Mouse (Mus musculus) intestine, embryonic 16.5 days (tissue): ENCODE measurements around the gene Tbc1d5. TPM values are rescaled to one million over a fixed set of nuclear protein-coding genes. Genes with fewer than 3 reads are reported as not detected.
A peak's percentile ranks its signal among the peaks of the same experiment; 100 is the strongest.

Source experiments
- ATAC-seq: fragments of 200-750 bp; cut with Nextera tagmentation; 2 replicates; pipeline ENCODE4 v1.8.0; 2017; ENCODE audit warnings: moderate TSS enrichment, moderate library complexity
- H3K27ac ChIP-seq: fragments of 300-500 bp; sonication (generic); 2 replicates; pipeline ENCODE4 v1.5.1; 2014; ENCODE audit warnings: mild to moderate bottlenecking, low read length
- H3K27me3 ChIP-seq: fragments of 300-500 bp; sonication (generic); replicated peaks from 2 replicates; pipeline ENCODE4 v1.6.1; 2014; ENCODE audit warnings: low read length, control low read depth, mixed read lengths; ENCODE audit not compliant: control insufficient read depth, insufficient read depth
- H3K36me3 ChIP-seq: fragments of 300-500 bp; sonication (generic); 2 replicates; pipeline ENCODE4 v1.6.1; 2014; ENCODE audit warnings: low read length, control low read depth; ENCODE audit not compliant: control insufficient read depth, insufficient read depth
- H3K4me1 ChIP-seq: fragments of 300-500 bp; sonication (generic); 2 replicates; pipeline ENCODE4 v1.6.1; 2014; ENCODE audit warnings: low read length, control low read depth, mixed read lengths; ENCODE audit not compliant: control insufficient read depth, insufficient read depth
- H3K4me2 ChIP-seq: fragments of 300-500 bp; sonication (generic); 2 replicates; pipeline ENCODE4 v1.6.1; 2014; ENCODE audit warnings: low read depth, low read length, control low read depth
- H3K4me3 ChIP-seq: fragments of 300-500 bp; sonication (generic); 2 replicates; pipeline ENCODE4 v1.5.1; 2014; ENCODE audit warnings: mild to moderate bottlenecking, low read length
- H3K9ac ChIP-seq: fragments of 300-500 bp; sonication (generic); 2 replicates; pipeline ENCODE4 v1.6.1; 2014; ENCODE audit warnings: low read depth, low read length
- H3K9me3 ChIP-seq: fragments of 300-500 bp; sonication (generic); 2 replicates; pipeline ENCODE4 v1.6.1; 2016; ENCODE audit warnings: low read length, control low read depth; ENCODE audit not compliant: control insufficient read depth
- WGBS: fragments of 180-500 bp; shearing (Covaris S2); extraction: QIAGEN DNeasy Blood & Tissue Kit; methylation state at CpG from one replicate; pipeline ENCODE4 v1.1.7; 2014; 5-methylcytosine and 5-hydroxymethylcytosine counted together
- polyA plus RNA-seq: library from polyadenylated mRNA; unstranded; fragments of >200 nt; fragmentation: Nextera tagmentation; extraction: Ambion mirVana; gene quantifications from 2 replicates; pipeline ENCODE4 v1.2.1, GENCODE M21; 2015

Tbc1d5 gene
- polyA plus RNA-seq, 1 experiment from 2014 or later: 10.2 TPM

DNA sequence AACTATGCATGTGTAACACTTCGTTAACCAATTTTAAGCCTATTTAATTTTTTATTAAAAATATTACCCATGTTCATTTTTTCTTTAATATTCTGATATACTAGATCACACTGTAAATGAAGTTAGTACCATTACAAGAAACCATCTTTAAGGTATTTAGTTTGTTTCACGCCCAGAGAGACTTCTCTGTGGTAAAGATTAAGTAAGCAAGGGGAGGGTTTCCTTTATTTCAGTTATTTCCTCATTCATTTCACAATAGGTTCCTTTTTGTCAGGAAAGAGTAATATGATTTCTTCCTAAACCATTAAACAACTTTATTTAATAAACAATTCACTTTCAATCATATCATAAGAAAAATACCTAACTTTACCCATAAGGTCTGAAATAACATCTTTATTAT, 256.8 kb downstream of the Tbc1d5 start:
- no peaks in the 10 kb centered on the region for H3K9me3 ChIP-seq
- no peak overlapping the region for H3K4me3 ChIP-seq
- no peaks in the 10 kb centered on the region for H3K4me1 ChIP-seq
- ATAC-seq: no peak
- H3K36me3 ChIP-seq: no peaks in the 10 kb centered on the region
- 92% methylated on average over 2 of the region's 2 CpGs for WGBS
- H3K9ac ChIP-seq: no peak overlapping the region
- no peak overlapping the region for H3K27ac ChIP-seq
- no peaks in the 10 kb centered on the region for H3K27me3 ChIP-seq
- H3K4me2 ChIP-seq: no peak overlapping the region

- H3K27ac ChIP-seq: no peak overlapping the region
- H3K36me3 ChIP-seq: no peaks in the 10 kb centered on the region
- no peak overlapping the region for H3K4me3 ChIP-seq
- no peaks in the 10 kb centered on the region for H3K27me3 ChIP-seq
- ATAC-seq: peak; percentile 81
- WGBS: 82% methylated on average over 2 of the region's 2 CpGs
- H3K4me2 ChIP-seq: no peak overlapping the region
- no peak overlapping the region for H3K9ac ChIP-seq
- no peaks in the 10 kb centered on the region for H3K9me3 ChIP-seq
- H3K4me1 ChIP-seq: no peaks in the 10 kb centered on the region
These were observed 263.9 kb downstream of the Tbc1d5 start for GRCm38 (mm10) chr17:50915216-50915615.

- Histone ChIP-seq H3K9me3 (no peaks in the 10 kb centered on the region), H3K4me3 (no peak overlapping the region), H3K27ac (no peak overlapping the region), H3K4me2 (no peak overlapping the region), H3K4me1 (no peaks in the 10 kb centered on the region), H3K9ac (no peak overlapping the region), H3K36me3 (no peaks in the 10 kb centered on the region), H3K27me3 (no peaks in the 10 kb centered on the region)
- WGBS: 65% methylated on average over 6 of the region's 6 CpGs
- no peak for ATAC-seq
These were observed 270.4 kb downstream of the Tbc1d5 start for GRCm38 (mm10) chr17:50908568-50909335.

DNA sequence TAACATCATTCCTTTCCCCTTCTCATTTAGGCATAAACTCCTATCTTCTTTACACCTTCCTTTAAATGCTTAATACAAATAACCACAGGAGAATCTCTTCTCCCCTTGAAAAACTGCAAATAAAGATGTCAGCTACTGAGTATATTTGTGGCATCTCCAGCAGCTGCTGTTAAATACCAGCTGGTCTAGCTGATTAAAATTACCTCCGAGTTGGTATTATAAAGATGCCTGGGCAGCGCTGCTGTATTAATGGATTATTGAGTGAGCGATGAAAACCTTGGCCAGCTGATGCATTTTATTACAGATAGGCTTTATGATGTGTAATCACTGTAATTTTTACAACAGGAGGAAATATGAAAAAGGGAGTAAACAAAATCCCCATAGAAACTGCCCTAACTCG, 271.0 kb downstream of the Tbc1d5 start:
- no peak for ATAC-seq
- H3K27me3 ChIP-seq: no peaks in the 10 kb centered on the region
- 64% methylated on average over 4 of the region's 4 CpGs for WGBS

DNA sequence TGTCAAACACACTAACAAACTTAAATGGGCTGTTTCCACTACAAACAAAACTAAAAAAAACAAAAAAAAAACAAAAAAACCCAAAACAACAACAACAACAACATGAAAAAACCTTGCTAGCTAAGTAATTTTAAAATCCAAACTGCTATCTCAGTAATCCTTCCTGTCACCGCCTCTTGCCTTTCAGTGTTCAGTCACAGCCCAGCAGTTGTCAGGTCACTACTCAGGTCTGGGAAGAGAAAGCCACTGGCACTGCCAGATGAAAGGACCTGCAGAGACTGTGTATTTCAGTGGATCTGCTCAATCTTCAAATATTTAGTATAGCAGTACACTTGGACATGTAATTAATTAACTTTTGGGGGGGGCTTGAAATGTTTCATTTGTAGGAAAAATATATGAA, 272.5 kb downstream of the Tbc1d5 start:
- no peak overlapping the region for H3K9ac ChIP-seq
- no peaks in the 10 kb centered on the region for H3K9me3 ChIP-seq
- H3K4me2 ChIP-seq: no peak overlapping the region
- 66% methylated on average over 1 of the region's 1 CpGs for WGBS
- no peak for ATAC-seq
- H3K27ac ChIP-seq: no peak overlapping the region
- H3K4me3 ChIP-seq: no peak overlapping the region
- no peaks in the 10 kb centered on the region for H3K27me3 ChIP-seq
- H3K4me1 ChIP-seq: no peaks in the 10 kb centered on the region
- H3K36me3 ChIP-seq: no peaks in the 10 kb centered on the region

More for the DNA sequence above, 271.0 kb downstream of the Tbc1d5 start:
- Histone ChIP-seq H3K36me3 (no peaks in the 10 kb centered on the region), H3K9ac (no peak overlapping the region), H3K9me3 (no peaks in the 10 kb centered on the region), H3K4me3 (no peak overlapping the region), H3K4me1 (no peaks in the 10 kb centered on the region), H3K27ac (no peak overlapping the region), H3K4me2 (no peak overlapping the region)

- no peak overlapping the region for H3K4me2 ChIP-seq
- ATAC-seq: no peak
- H3K9ac ChIP-seq: no peak overlapping the region
- no peak overlapping the region for H3K4me3 ChIP-seq
- H3K4me1 ChIP-seq: no peaks in the 10 kb centered on the region
- H3K36me3 ChIP-seq: no peaks in the 10 kb centered on the region
- H3K27ac ChIP-seq: no peak overlapping the region
- 83% methylated on average over 3 of the region's 3 CpGs for WGBS
- H3K27me3 ChIP-seq: no peaks in the 10 kb centered on the region
- H3K9me3 ChIP-seq: no peaks in the 10 kb centered on the region
These were observed 274.7 kb downstream of the Tbc1d5 start for GRCm38 (mm10) chr17:50904463-50904862.

- Histone ChIP-seq H3K27ac (no peak overlapping the region), H3K4me3 (no peak overlapping the region), H3K36me3 (no peaks in the 10 kb centered on the region), H3K4me2 (no peak overlapping the region), H3K4me1 (no peaks in the 10 kb centered on the region), H3K9me3 (no peaks in the 10 kb centered on the region), H3K27me3 (no peaks in the 10 kb centered on the region), H3K9ac (no peak overlapping the region)
- WGBS: 78% methylated on average over 7 of the region's 7 CpGs
- no peak for ATAC-seq
These were observed 281.3 kb downstream of the Tbc1d5 start for GRCm38 (mm10) chr17:50897867-50898266.

DNA sequence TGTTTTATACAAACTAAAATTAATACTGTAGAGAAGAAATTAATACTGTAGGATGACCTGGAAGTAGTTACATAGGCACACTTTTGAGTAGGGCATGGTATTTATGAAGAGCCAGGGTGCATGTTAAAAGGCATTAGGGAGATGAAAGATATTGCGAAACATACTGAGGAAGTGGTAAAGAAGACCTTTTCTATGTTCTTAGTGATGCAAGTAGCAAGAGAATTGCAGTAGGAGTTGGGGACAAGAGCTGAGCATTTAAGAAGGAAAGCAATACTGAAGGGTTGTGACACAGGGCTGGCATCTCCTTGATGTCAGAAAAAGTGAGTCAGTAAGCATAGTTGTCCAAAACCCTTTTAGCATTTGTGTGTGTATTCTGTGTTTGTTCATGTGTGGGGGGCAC, 289.7 kb downstream of the Tbc1d5 start:
- WGBS: 98% methylated on average over 1 of the region's 1 CpGs
- no peak overlapping the region for H3K27ac ChIP-seq
- no peak overlapping the region for H3K9ac ChIP-seq
- H3K4me3 ChIP-seq: no peak overlapping the region
- no peaks in the 10 kb centered on the region for H3K27me3 ChIP-seq
- H3K4me1 ChIP-seq: no peaks in the 10 kb centered on the region
- no peaks in the 10 kb centered on the region for H3K9me3 ChIP-seq
- H3K4me2 ChIP-seq: no peak overlapping the region
- no peak for ATAC-seq
- H3K36me3 ChIP-seq: no peaks in the 10 kb centered on the region

DNA sequence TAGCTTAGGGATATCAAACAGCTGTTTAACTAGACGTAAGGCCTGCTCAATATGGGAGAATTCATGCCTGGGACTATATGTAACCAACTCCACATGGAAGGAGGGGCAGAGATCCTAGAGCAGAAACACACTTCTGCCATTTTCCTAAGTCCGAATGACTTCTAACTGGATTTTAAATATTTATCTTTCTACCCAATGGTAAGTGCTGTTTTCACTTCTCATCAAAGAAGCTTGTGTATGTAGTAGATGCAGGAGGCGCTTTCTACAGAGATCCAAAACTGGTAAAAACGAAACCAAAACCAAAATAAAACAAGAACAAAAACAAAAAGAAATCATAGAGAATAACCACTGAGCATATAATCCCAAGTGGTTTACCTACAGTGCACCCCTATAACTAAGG, 299.2 kb downstream of the Tbc1d5 start:
- Histone ChIP-seq H3K27ac (no peak overlapping the region), H3K9ac (no peak overlapping the region), H3K9me3 (no peaks in the 10 kb centered on the region), H3K4me2 (no peak overlapping the region), H3K4me1 (no peaks in the 10 kb centered on the region), H3K27me3 (no peaks in the 10 kb centered on the region), H3K4me3 (no peak overlapping the region), H3K36me3 (no peaks in the 10 kb centered on the region)
- WGBS: 78% methylated on average over 4 of the region's 4 CpGs
- no peak for ATAC-seq

DNA sequence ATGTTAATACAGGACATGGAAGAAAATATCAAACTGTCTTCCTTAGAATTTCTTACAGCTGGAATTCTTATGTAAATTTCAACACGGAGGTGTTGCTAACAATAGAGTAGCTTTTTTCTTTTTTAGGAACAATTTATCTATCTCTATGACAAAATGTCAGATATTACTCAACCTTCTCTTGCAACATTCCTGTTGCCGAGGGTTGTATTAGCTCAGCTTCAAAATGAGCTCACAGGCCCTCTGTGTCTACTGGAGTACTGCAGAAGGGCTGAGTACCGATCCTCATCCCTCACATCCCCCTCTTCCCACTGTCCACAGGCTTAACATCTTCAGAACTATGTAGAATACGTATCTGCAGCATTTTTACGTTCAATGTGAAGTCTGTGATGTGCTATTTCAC, 302.7 kb downstream of the Tbc1d5 start:
- no peak for ATAC-seq
- no peaks in the 10 kb centered on the region for H3K27me3 ChIP-seq
- no peak overlapping the region for H3K4me3 ChIP-seq
- no peak overlapping the region for H3K27ac ChIP-seq
- WGBS: 87% methylated on average over 5 of the region's 5 CpGs
- no peak overlapping the region for H3K4me2 ChIP-seq
- H3K4me1 ChIP-seq: no peaks in the 10 kb centered on the region
- H3K9ac ChIP-seq: no peak overlapping the region
- H3K9me3 ChIP-seq: no peaks in the 10 kb centered on the region
- no peaks in the 10 kb centered on the region for H3K36me3 ChIP-seq
